Mouse (Mus musculus): Measurements from ENCODE around the gene Nat10. TPM values are rescaled to one million over a fixed set of nuclear protein-coding genes. Genes with fewer than 3 reads are reported as not detected.

Gene Nat10
- polyA plus RNA-seq, 2 experiments = 9.1 to 21.7 TPM

DNA sequence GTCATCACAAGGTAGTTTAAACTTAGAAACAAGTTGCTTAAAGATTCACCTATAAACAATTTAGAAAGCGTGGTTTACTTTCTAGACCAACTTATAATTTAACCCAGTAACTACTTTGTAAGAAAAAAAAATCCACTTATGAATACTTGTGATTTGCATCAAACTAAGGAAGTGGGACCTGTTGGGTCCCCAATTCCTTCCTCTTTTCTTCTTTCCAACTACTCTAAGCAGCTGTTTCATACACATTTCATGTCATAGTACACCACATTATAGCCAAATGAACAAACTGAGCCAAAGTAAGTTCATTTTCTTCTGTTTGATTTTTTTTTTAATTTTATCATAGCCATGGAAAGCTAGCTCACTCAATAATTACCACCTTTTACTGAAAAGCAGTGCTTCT is 24.7 kb upstream of the Nat10 start:
- Histone ChIP-seq H3K4me1 (replicated peaks; ENCODE audit: control insufficient read depth in 2 of 2, insufficient read depth in 2 of 2, low read length in 1 of 2) (peaks cover 0 to 2% of the 10 kb centered on the region in 2 experiments; a peak in 2 of 4 replicates), H3K36me3 (replicated peaks; ENCODE audit: control insufficient read depth, insufficient read depth, low read depth) (peaks cover 29% of the 10 kb centered on the region), H3K4me3 (ENCODE audit: insufficient read depth in 1 of 2, low read depth in 2 of 2, low read length in 2 of 2) (no peak overlapping the region), H3K27ac (no peak overlapping the region), H3K4me2 (ENCODE audit: low read depth) (no peak overlapping the region), H3K27me3 (ENCODE audit: control insufficient read depth, insufficient read depth, low read length) (no peaks in the 10 kb centered on the region), H3K9ac (replicated peaks) (no peak overlapping the region), H3K9me3 (ENCODE audit: control insufficient read depth, low read length) (no peaks in the 10 kb centered on the region)
- DNase-seq (ENCODE audit: low read depth in 3 of 3, low spot score in 3 of 3) (no peak), ATAC-seq (ENCODE audit: insufficient read depth) (no peak)
- 83% methylated on average over 1 of the region's 1 CpGs for WGBS (ENCODE audit: insufficient replicate concordance)
- no peak for TF ChIP-seq CTCF (IDR thresholded peaks at IDR 0.05; ENCODE audit: low read depth)
- TF ChIP-seq EP300 (IDR thresholded peaks at IDR 0.05; ENCODE audit: low read depth) = no peak

DNA sequence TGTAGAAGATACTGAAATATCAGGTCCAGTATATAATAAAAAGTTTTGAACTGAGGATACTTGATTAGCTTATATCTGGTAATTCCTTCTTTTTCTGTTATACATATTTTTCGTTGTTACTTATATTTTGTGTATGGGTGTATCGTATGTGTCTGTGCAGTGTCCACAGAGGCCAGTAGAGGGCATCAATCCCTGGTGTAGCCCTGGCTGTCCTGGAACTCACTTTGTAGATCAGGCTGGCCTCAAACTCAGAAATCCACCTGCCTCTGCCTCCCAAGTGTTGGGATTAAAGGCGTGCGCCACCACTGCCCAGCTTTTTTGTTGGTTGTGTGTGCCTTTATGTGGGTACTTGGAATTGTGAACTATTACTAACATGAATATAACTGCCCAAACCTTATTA is 23.6 kb upstream of the Nat10 start:
- Histone ChIP-seq H3K36me3 (replicated peaks; ENCODE audit: control insufficient read depth, insufficient read depth, low read depth) (peaks cover 33% of the 10 kb centered on the region), H3K27me3 (ENCODE audit: control insufficient read depth, insufficient read depth, low read length) (no peaks in the 10 kb centered on the region), H3K4me1 (replicated peaks; ENCODE audit: control insufficient read depth in 2 of 2, insufficient read depth in 2 of 2, low read length in 1 of 2) (no peaks in the 10 kb centered on the region), H3K4me2 (ENCODE audit: low read depth) (no peak overlapping the region), H3K9ac (replicated peaks) (no peak overlapping the region), H3K9me3 (ENCODE audit: control insufficient read depth, low read length) (no peaks in the 10 kb centered on the region), H3K4me3 (ENCODE audit: insufficient read depth in 1 of 2, low read depth in 2 of 2, low read length in 2 of 2) (no peak overlapping the region), H3K27ac (no peak overlapping the region)
- no peak for ATAC-seq (ENCODE audit: insufficient read depth)
- WGBS (ENCODE audit: insufficient replicate concordance) = 77% methylated on average over 4 of the region's 4 CpGs
- TF ChIP-seq EP300 (IDR thresholded peaks at IDR 0.05; ENCODE audit: low read depth) = no peak
- peak; percentile 78 for TF ChIP-seq CTCF (IDR thresholded peaks at IDR 0.05; ENCODE audit: low read depth)
- peak in 1 of 3 experiments; percentile 40 for DNase-seq (ENCODE audit: low read depth in 3 of 3, low spot score in 3 of 3)

DNA sequence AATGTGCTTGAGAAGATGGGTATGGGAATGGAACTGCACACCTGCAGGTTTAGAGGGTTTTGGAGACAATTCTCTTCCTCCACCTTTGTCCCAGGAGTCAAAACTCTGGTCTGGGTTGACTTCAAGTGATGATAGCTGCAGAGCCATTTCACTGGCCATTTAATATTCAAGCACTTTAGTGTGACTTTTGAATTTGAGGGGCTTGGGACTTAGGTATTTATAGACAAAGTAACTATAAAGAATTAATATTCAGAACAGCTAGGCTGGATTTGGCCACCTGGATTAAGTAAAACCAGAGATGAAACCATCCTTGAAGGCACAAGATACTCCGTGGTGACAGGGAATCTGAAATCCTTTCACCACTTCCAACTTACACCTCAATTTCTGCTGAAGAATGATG is 1.4 kb upstream of the Nat10 start:
- DNase-seq (ENCODE audit: low read depth in 3 of 3, low spot score in 3 of 3) (no peak), ATAC-seq (ENCODE audit: insufficient read depth) (no peak)
- H3K4me3 ChIP-seq (ENCODE audit: insufficient read depth in 1 of 2, low read depth in 2 of 2, low read length in 2 of 2) = no peak overlapping the region
- H3K4me2 ChIP-seq (ENCODE audit: low read depth) = peak overlapping the region; percentile 97
- no peak overlapping the region for H3K27ac ChIP-seq
- TF ChIP-seq CTCF (IDR thresholded peaks at IDR 0.05; ENCODE audit: low read depth) (no peak), EP300 (IDR thresholded peaks at IDR 0.05; ENCODE audit: low read depth) (no peak)
- H3K9ac ChIP-seq (replicated peaks) = no peak overlapping the region
- H3K27me3 ChIP-seq (ENCODE audit: control insufficient read depth, insufficient read depth, low read length) = no peaks in the 10 kb centered on the region
- 39% methylated on average over 1 of the region's 1 CpGs for WGBS (ENCODE audit: insufficient replicate concordance)
- peaks cover 11 to 12% of the 10 kb centered on the region in 2 experiments; a peak in 3 of 4 replicates for H3K4me1 ChIP-seq (replicated peaks; ENCODE audit: control insufficient read depth in 2 of 2, insufficient read depth in 2 of 2, low read length in 1 of 2)
- no peaks in the 10 kb centered on the region for H3K9me3 ChIP-seq (ENCODE audit: control insufficient read depth, low read length)
- H3K36me3 ChIP-seq (replicated peaks; ENCODE audit: control insufficient read depth, insufficient read depth, low read depth) = peaks cover 19% of the 10 kb centered on the region

DNA sequence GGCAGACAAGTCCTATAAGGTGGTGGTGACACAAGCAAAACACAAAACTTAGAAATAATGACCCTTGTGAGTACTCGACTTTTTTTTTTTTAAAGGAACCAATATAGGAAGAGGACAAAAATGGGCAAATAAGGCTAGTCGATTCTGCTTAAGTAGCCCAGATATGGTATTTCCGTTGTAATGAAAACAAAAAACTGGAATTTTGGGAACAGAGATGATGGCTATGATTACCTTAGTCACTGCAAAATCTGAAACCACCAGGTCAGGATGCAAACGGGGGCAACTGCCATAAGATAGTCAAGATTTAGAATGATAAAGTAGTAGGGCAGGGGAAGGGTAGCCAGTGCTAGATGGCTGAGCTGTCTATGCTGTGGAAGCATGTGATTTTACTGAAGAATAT is 923 bp upstream of the Nat10 start:
- Histone ChIP-seq H3K27me3 (ENCODE audit: control insufficient read depth, insufficient read depth, low read length) (no peaks in the 10 kb centered on the region), H3K9me3 (ENCODE audit: control insufficient read depth, low read length) (no peaks in the 10 kb centered on the region), H3K9ac (replicated peaks) (no peak overlapping the region), H3K4me3 (ENCODE audit: insufficient read depth in 1 of 2, low read depth in 2 of 2, low read length in 2 of 2) (peak overlapping the region in 1 of 2 experiments; percentile 81; a peak in 2 of 4 replicates), H3K27ac (no peak overlapping the region), H3K36me3 (replicated peaks; ENCODE audit: control insufficient read depth, insufficient read depth, low read depth) (peaks cover 18% of the 10 kb centered on the region), H3K4me1 (replicated peaks; ENCODE audit: control insufficient read depth in 2 of 2, insufficient read depth in 2 of 2, low read length in 1 of 2) (peaks cover 11 to 12% of the 10 kb centered on the region in 2 experiments; a peak in 3 of 4 replicates), H3K4me2 (ENCODE audit: low read depth) (peak overlapping the region; percentile 97)
- ATAC-seq (ENCODE audit: insufficient read depth) = no peak
- DNase-seq (ENCODE audit: low read depth in 3 of 3, low spot score in 3 of 3) = no peak
- no peak for TF ChIP-seq EP300 (IDR thresholded peaks at IDR 0.05; ENCODE audit: low read depth)
- TF ChIP-seq CTCF (IDR thresholded peaks at IDR 0.05; ENCODE audit: low read depth) = no peak
- 16% methylated on average over 4 of the region's 4 CpGs for WGBS (ENCODE audit: insufficient replicate concordance)

DNA sequence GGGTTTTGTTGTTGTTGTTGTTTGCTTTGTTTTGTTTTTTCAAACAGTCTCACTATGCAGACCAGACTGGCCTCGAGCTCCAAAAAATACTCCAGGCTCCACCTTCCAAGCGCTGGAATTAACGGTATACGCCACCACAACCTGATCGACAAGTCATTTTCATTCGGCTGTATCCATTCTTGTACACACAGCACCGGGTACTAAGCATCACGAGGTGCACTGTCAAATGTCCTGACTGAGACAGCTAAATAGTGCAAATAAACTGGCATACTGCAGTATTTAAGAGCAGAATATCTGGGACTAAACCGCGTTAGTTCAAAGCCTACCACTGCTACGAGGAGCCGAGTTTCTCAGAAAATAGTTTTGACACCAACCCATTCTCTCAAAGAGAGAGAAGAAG is 649 bp downstream of the Nat10 start:
- Histone ChIP-seq H3K9me3 (ENCODE audit: control insufficient read depth, low read length) (no peaks in the 10 kb centered on the region), H3K9ac (replicated peaks) (peak overlapping the region; percentile 69), H3K27ac (peak overlapping the region; percentile 14), H3K4me2 (ENCODE audit: low read depth) (peak overlapping the region; percentile 97), H3K27me3 (ENCODE audit: control insufficient read depth, insufficient read depth, low read length) (no peaks in the 10 kb centered on the region), H3K4me3 (ENCODE audit: insufficient read depth in 1 of 2, low read depth in 2 of 2, low read length in 2 of 2) (peak overlapping the region; percentile 81 to 96), H3K36me3 (replicated peaks; ENCODE audit: control insufficient read depth, insufficient read depth, low read depth) (peaks cover 4% of the 10 kb centered on the region; the same call in 1 of the 2 replicates), H3K4me1 (replicated peaks; ENCODE audit: control insufficient read depth in 2 of 2, insufficient read depth in 2 of 2, low read length in 1 of 2) (peaks cover 11 to 12% of the 10 kb centered on the region in 2 experiments; a peak in 3 of 4 replicates)
- no peak for TF ChIP-seq CTCF (IDR thresholded peaks at IDR 0.05; ENCODE audit: low read depth)
- no peak for TF ChIP-seq EP300 (IDR thresholded peaks at IDR 0.05; ENCODE audit: low read depth)
- under 1% methylated on average over 12 of the region's 12 CpGs for WGBS (ENCODE audit: insufficient replicate concordance)
- peak in 1 of 3 experiments; percentile 17 for DNase-seq (ENCODE audit: low read depth in 3 of 3, low spot score in 3 of 3)
- peak; percentile 4; the same call in 1 of the 2 replicates for ATAC-seq (ENCODE audit: insufficient read depth)
